Mouse (Mus musculus): ENCODE measurements around the gene Klhl11. TPM values are rescaled to one million over a fixed set of nuclear protein-coding genes. Genes with fewer than 3 reads are reported as not detected.

Gene Klhl11
- polyA plus RNA-seq, 1 experiment from 2014 or later = 8.9 TPM

DNA sequence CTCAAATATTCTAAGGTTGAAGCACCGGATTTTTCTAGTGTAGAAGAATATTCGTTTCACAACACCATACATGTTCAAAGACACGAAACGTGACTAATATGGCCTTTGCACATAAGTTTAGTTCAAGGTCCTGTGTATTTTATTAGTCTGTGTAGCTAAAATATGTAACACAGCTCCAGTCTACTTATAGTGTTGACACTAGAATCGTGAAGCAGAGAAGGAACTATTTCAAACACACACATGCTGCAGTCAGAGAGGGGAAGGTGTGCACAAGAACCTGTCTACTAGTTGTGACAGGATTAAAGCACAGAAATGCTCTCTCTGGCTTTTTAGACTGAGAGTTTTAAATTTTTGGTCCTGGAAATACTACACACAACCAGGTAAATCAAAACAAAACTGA lies 14.8 kb downstream of the Klhl11 start:
- H3K9me3 ChIP-seq (replicated peaks; ENCODE audit: control insufficient read depth, low read length) = no peaks in the 10 kb centered on the region
- no peaks in the 10 kb centered on the region for H3K4me1 ChIP-seq (ENCODE audit: control insufficient read depth, insufficient read depth, low read length)
- ATAC-seq (replicated peaks; ENCODE audit: insufficient number of reproducible peaks, low FRiP score, low TSS enrichment) = no peak
- H3K9ac ChIP-seq (ENCODE audit: low read depth, low read length) = no peak overlapping the region
- no peaks in the 10 kb centered on the region for H3K27me3 ChIP-seq (ENCODE audit: control insufficient read depth, insufficient read depth, low read length)
- 85% methylated on average over 5 of the region's 5 CpGs for whole genome bisulfite sequencing (ENCODE audit: insufficient replicate concordance)
- peaks cover 5% of the 10 kb centered on the region for H3K36me3 ChIP-seq (ENCODE audit: control insufficient read depth, insufficient read depth, low read length)
- no peak overlapping the region for H3K27ac ChIP-seq (ENCODE audit: low read depth, low read length)
- H3K4me2 ChIP-seq = no peak overlapping the region
- no peak overlapping the region for H3K4me3 ChIP-seq (ENCODE audit: low read depth, low read length)

DNA sequence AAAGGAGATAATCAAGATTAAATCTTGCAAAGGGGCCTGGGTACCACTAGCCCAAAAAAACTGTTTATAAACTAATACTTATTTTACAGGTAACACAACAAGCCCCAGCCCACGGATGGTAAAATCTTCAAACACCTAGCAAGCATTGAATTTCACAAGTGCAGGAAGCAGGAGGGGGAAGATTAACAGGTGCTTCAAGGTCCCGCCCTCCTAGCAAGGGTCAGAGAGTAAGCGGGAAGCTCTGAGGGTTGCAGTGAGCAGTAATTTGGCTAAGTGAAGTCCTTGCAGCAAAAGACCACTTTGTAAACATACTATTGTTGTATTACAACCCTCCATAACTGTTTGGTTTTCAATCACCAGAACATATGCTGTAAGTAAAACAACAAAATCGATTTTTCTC lies 15.3 kb downstream of the Klhl11 start:
- H3K4me1 ChIP-seq (ENCODE audit: control insufficient read depth, insufficient read depth, low read length) = no peaks in the 10 kb centered on the region
- no peak overlapping the region for H3K9ac ChIP-seq (ENCODE audit: low read depth, low read length)
- ATAC-seq (replicated peaks; ENCODE audit: insufficient number of reproducible peaks, low FRiP score, low TSS enrichment) = no peak
- no peak overlapping the region for H3K27ac ChIP-seq (ENCODE audit: low read depth, low read length)
- H3K9me3 ChIP-seq (replicated peaks; ENCODE audit: control insufficient read depth, low read length) = no peaks in the 10 kb centered on the region
- WGBS (ENCODE audit: insufficient replicate concordance) = 69% methylated on average over 4 of the region's 4 CpGs
- H3K4me2 ChIP-seq = no peak overlapping the region
- H3K4me3 ChIP-seq (ENCODE audit: low read depth, low read length) = no peak overlapping the region
- no peaks in the 10 kb centered on the region for H3K27me3 ChIP-seq (ENCODE audit: control insufficient read depth, insufficient read depth, low read length)
- H3K36me3 ChIP-seq (ENCODE audit: control insufficient read depth, insufficient read depth, low read length) = peaks cover 5% of the 10 kb centered on the region

DNA sequence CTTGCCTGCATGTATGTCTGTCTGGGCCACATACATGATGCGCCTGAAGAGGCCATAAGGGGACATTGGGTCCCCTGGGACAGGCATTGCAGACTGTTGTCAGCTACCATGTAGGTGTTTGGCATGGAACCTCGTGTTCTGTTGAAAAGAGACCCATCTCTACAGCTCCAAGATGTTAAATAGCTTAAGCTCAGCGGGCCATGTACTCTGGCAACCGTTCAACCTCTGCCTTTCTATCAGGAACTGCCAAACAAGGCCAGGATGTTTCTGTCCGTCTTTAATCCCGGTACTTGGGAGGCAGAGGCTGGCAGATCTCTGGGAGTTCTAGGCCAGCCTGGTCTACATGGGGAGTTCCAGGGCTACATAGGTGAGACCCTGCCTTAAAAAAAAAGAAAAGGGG lies 29.9 kb downstream of the Klhl11 start:
- no peak for ATAC-seq (replicated peaks; ENCODE audit: insufficient number of reproducible peaks, low FRiP score, low TSS enrichment)
- H3K36me3 ChIP-seq (ENCODE audit: control insufficient read depth, insufficient read depth, low read length) = peaks cover 3% of the 10 kb centered on the region; the same call in 1 of the 2 replicates
- no peak overlapping the region for H3K27ac ChIP-seq (ENCODE audit: low read depth, low read length)
- no peak overlapping the region for H3K4me3 ChIP-seq (ENCODE audit: low read depth, low read length)
- 87% methylated on average over 6 of the region's 6 CpGs for WGBS (ENCODE audit: insufficient replicate concordance)
- no peaks in the 10 kb centered on the region for H3K27me3 ChIP-seq (ENCODE audit: control insufficient read depth, insufficient read depth, low read length)
- H3K4me2 ChIP-seq = no peak overlapping the region
- no peak overlapping the region for H3K9ac ChIP-seq (ENCODE audit: low read depth, low read length)
- H3K4me1 ChIP-seq (ENCODE audit: control insufficient read depth, insufficient read depth, low read length) = peaks cover 8% of the 10 kb centered on the region
- H3K9me3 ChIP-seq (replicated peaks; ENCODE audit: control insufficient read depth, low read length) = no peaks in the 10 kb centered on the region

DNA sequence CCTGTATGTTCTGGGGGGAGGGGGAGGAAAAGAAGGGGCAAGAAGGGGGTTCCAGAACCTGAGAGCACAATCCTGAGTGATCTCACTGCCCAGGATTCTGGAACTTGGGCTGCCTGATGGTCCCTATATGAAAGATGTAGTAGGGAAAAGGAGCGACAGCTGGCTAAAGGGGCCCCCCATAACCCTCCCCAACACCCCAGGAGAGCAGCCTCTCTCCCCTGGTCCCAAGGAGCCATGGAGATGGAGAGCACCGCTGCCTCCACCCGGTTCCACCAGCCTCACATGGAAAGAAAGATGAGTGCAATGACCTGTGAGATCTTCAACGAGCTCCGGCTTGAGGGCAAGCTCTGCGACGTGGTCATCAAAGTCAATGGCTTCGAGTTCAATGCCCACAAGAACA lies 30.7 kb downstream of the Klhl11 start, which contains the start of the genes Nt5c3b and Klhl10:
Gene Nt5c3b, minus strand, starts transcription at position 12 of the 400 bp plus-strand sequence.
Gene Klhl10, plus strand, starts transcription at position 121 of the 400 bp plus-strand sequence.
- Histone ChIP-seq H3K27me3 (ENCODE audit: control insufficient read depth, insufficient read depth, low read length) (no peaks in the 10 kb centered on the region), H3K36me3 (ENCODE audit: control insufficient read depth, insufficient read depth, low read length) (peaks cover 9% of the 10 kb centered on the region), H3K4me1 (ENCODE audit: control insufficient read depth, insufficient read depth, low read length) (peaks cover 8% of the 10 kb centered on the region), H3K9me3 (replicated peaks; ENCODE audit: control insufficient read depth, low read length) (no peaks in the 10 kb centered on the region), H3K4me3 (ENCODE audit: low read depth, low read length) (peak within 1 kb of the TSS; percentile 66), H3K4me2 (peak within 1 kb of the TSS; percentile 67), H3K9ac (ENCODE audit: low read depth, low read length) (peak within 1 kb of the TSS; percentile 77), H3K27ac (ENCODE audit: low read depth, low read length) (0 out of 2 replicates have a peak within 1 kb of the TSS, but pooled peaks have one; percentile 8)
- WGBS (ENCODE audit: insufficient replicate concordance) = 77% methylated on average over 8 of the region's 8 CpGs
- ATAC-seq (replicated peaks; ENCODE audit: insufficient number of reproducible peaks, low FRiP score, low TSS enrichment) = no peak

GRCm38 (mm10) chr11:100440691-100441522 lies 31.6 kb downstream of the Klhl11 start:
- no peaks in the 10 kb centered on the region for H3K27me3 ChIP-seq (ENCODE audit: control insufficient read depth, insufficient read depth, low read length)
- peak overlapping the region; percentile 67 for H3K4me2 ChIP-seq
- peaks cover 8% of the 10 kb centered on the region for H3K4me1 ChIP-seq (ENCODE audit: control insufficient read depth, insufficient read depth, low read length)
- peaks cover 14% of the 10 kb centered on the region for H3K36me3 ChIP-seq (ENCODE audit: control insufficient read depth, insufficient read depth, low read length)
- 0 out of 2 replicates have a peak overlapping the region, but pooled peaks have one; percentile 8 for H3K27ac ChIP-seq (ENCODE audit: low read depth, low read length)
- H3K9me3 ChIP-seq (replicated peaks; ENCODE audit: control insufficient read depth, low read length) = no peaks in the 10 kb centered on the region
- peak overlapping the region; percentile 77 for H3K9ac ChIP-seq (ENCODE audit: low read depth, low read length)
- H3K4me3 ChIP-seq (ENCODE audit: low read depth, low read length) = peak overlapping the region; percentile 66
- ATAC-seq (replicated peaks; ENCODE audit: insufficient number of reproducible peaks, low FRiP score, low TSS enrichment) = peak; percentile 90
- 2% methylated on average over 52 of the region's 52 CpGs for WGBS (ENCODE audit: insufficient replicate concordance)

GRCm38 (mm10) chr11:100437901-100438300 lies 34.6 kb downstream of the Klhl11 start:
- Histone ChIP-seq H3K27ac (ENCODE audit: low read depth, low read length) (no peak overlapping the region), H3K27me3 (ENCODE audit: control insufficient read depth, insufficient read depth, low read length) (no peaks in the 10 kb centered on the region), H3K36me3 (ENCODE audit: control insufficient read depth, insufficient read depth, low read length) (peaks cover 20% of the 10 kb centered on the region), H3K9ac (ENCODE audit: low read depth, low read length) (no peak overlapping the region), H3K4me3 (ENCODE audit: low read depth, low read length) (no peak overlapping the region), H3K4me2 (no peak overlapping the region), H3K9me3 (replicated peaks; ENCODE audit: control insufficient read depth, low read length) (no peaks in the 10 kb centered on the region), H3K4me1 (ENCODE audit: control insufficient read depth, insufficient read depth, low read length) (peaks cover 8% of the 10 kb centered on the region)
- ATAC-seq (replicated peaks; ENCODE audit: insufficient number of reproducible peaks, low FRiP score, low TSS enrichment) = no peak
- WGBS (ENCODE audit: insufficient replicate concordance) = 80% methylated on average over 1 of the region's 1 CpGs

DNA sequence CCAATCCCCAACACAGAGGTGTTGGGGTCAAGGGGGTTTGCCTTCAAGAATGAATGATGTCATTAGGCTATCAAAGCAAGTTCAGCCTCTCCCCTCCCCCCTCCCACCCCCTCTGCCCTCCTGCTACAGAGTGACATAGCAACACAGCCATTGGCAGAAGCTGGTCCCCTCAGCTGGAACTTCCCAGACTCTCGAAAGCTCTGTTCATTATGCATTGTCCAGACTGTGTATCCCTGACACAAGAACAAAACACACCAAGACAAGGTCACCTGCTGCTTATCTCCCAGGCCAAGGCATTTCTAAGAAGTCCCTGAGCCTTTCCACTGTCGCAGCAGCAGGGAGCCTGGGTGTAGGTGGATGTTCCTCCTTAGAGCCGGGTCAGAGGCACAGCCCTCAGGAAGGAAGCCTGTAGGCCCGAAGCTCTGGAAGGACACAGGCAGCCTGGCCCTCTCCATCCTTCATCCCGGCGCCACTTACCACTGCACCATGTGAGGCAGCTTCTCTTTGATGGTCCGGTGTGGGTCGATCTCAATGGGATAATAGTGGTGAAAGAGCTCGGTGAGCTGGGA lies 36.8 kb downstream of the Klhl11 start:
- Histone ChIP-seq H3K27me3 (ENCODE audit: control insufficient read depth, insufficient read depth, low read length) (no peaks in the 10 kb centered on the region), H3K9me3 (replicated peaks; ENCODE audit: control insufficient read depth, low read length) (no peaks in the 10 kb centered on the region), H3K4me2 (no peak overlapping the region), H3K36me3 (ENCODE audit: control insufficient read depth, insufficient read depth, low read length) (peaks cover 25% of the 10 kb centered on the region), H3K9ac (ENCODE audit: low read depth, low read length) (no peak overlapping the region), H3K4me1 (ENCODE audit: control insufficient read depth, insufficient read depth, low read length) (peaks cover 12% of the 10 kb centered on the region), H3K4me3 (ENCODE audit: low read depth, low read length) (no peak overlapping the region), H3K27ac (ENCODE audit: low read depth, low read length) (no peak overlapping the region)
- no peak for ATAC-seq (replicated peaks; ENCODE audit: insufficient number of reproducible peaks, low FRiP score, low TSS enrichment)
- WGBS (ENCODE audit: insufficient replicate concordance) = 85% methylated on average over 9 of the region's 9 CpGs

DNA sequence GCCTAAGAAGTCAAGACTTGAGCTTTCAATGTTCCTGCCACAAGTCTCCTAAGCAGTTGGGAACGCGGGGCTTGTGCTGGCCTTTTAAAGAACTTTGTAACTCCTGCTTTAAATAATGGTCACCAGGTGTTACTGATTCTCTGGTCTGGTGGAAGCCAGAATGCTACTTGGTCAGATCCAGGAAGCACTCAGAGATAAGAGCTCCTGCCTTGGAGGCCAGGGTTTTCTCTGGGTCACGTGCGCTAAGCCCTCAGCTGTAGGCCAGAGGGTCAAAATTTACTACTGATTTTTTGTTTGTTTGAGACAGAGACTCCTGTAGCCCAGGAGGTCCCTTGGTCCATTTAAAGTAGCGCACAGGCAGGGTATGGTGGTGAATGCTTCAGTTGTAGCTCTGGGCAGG lies 40.5 kb downstream of the Klhl11 start:
- H3K9ac ChIP-seq (ENCODE audit: low read depth, low read length) = no peak overlapping the region
- ATAC-seq (replicated peaks; ENCODE audit: insufficient number of reproducible peaks, low FRiP score, low TSS enrichment) = no peak
- no peak overlapping the region for H3K4me3 ChIP-seq (ENCODE audit: low read depth, low read length)
- H3K4me1 ChIP-seq (ENCODE audit: control insufficient read depth, insufficient read depth, low read length) = peaks cover 14% of the 10 kb centered on the region
- H3K27ac ChIP-seq (ENCODE audit: low read depth, low read length) = no peak overlapping the region
- peaks cover 25% of the 10 kb centered on the region for H3K36me3 ChIP-seq (ENCODE audit: control insufficient read depth, insufficient read depth, low read length)
- WGBS (ENCODE audit: insufficient replicate concordance) = 72% methylated on average over 5 of the region's 5 CpGs
- H3K9me3 ChIP-seq (replicated peaks; ENCODE audit: control insufficient read depth, low read length) = no peaks in the 10 kb centered on the region
- H3K27me3 ChIP-seq (ENCODE audit: control insufficient read depth, insufficient read depth, low read length) = no peaks in the 10 kb centered on the region
- no peak overlapping the region for H3K4me2 ChIP-seq
